Mouse (Mus musculus) liver, adult 2 months (tissue): ENCODE results near the gene Ppbp. TPM values are rescaled to one million over a fixed set of nuclear protein-coding genes. Genes with fewer than 3 reads are reported as not detected.

Source experiments
- DNase-seq: peaks from one replicate; pipeline ENCODE4 v3.0.0-alpha.2; 2011; ENCODE audit warnings: low read depth, low spot score; ENCODE audit errors: extremely low read depth
- H3K27ac ChIP-seq: fragments of 200-500 bp; replicated peaks from 2 replicates; pipeline ENCODE4 v1.5.1; 2012; ENCODE audit warnings: low read depth, mild to moderate bottlenecking, control low read depth, inconsistent platforms, low read length; ENCODE audit not compliant: insufficient read depth
- H3K27me3 ChIP-seq: fragments of 200-500 bp; 2 replicates; pipeline ENCODE4 v1.6.1; 2012; ENCODE audit warnings: mild to moderate bottlenecking, moderate library complexity, low read length, inconsistent platforms; ENCODE audit not compliant: control insufficient read depth, insufficient read depth
- H3K36me3 ChIP-seq: fragments of 200-500 bp; 2 replicates; pipeline ENCODE4 v1.6.1; 2012; ENCODE audit warnings: low read length, inconsistent platforms; ENCODE audit not compliant: control insufficient read depth, insufficient read depth
- H3K4me1 ChIP-seq: fragments of 200-500 bp; 2 replicates; pipeline ENCODE4 v1.6.1; 2011; ENCODE audit warnings: low read length; ENCODE audit not compliant: control insufficient read depth, insufficient read depth
- H3K4me3 ChIP-seq: fragments of 200-500 bp; 2 replicates; pipeline ENCODE4 v1.5.1; 2011; ENCODE audit warnings: low read depth, mild to moderate bottlenecking, control low read depth, low read length, moderate library complexity; ENCODE audit not compliant: insufficient read depth
- H3K79me2 ChIP-seq: fragments of 200-500 bp; 2 replicates; pipeline ENCODE4 v1.6.1; 2012; ENCODE audit warnings: inconsistent platforms, mild to moderate bottlenecking, low read length, moderate library complexity; ENCODE audit not compliant: control insufficient read depth, insufficient read depth
- H3K9ac ChIP-seq: fragments of 200-500 bp; 2 replicates; pipeline ENCODE4 v1.6.1; 2012; ENCODE audit warnings: low read depth, mild to moderate bottlenecking, control low read depth, inconsistent platforms, low read length
- CTCF ChIP-seq: fragments of 200-500 bp; IDR thresholded peaks from 2 replicates; pipeline ENCODE4 v1.5.1; 2011; ENCODE audit warnings: low read depth, low read length, control low read depth
- POLR2A ChIP-seq: fragments of 200-500 bp; IDR thresholded peaks from 2 replicates; pipeline ENCODE4 v1.6.1; 2011; ENCODE audit warnings: low read length, control low read depth; ENCODE audit not compliant: insufficient read depth; ENCODE audit errors: extremely low read depth
- WGBS: fragments of 180-500 bp; shearing (Covaris S2); methylation state at CpG from one replicate; pipeline ENCODE4 v1.1.7; 2018; 5-methylcytosine and 5-hydroxymethylcytosine counted together
- polyA plus RNA-seq: library from polyadenylated mRNA; depleted of rRNA; stranded (reverse); fragments of >200 nt; gene quantifications from 2 replicates; pipeline ENCODE4 v1.2.3, GENCODE M21; 2012; rRNA removed
- total RNA-seq: library from RNA; depleted of rRNA; stranded (reverse); fragments of >200 nt; gene quantifications from 2 replicates; pipeline ENCODE4 v1.2.3, GENCODE M21; 2014; rRNA removed

Ppbp gene
- total and polyA plus RNA-seq, 2 experiments = 0.65 to 1.5 TPM

DNA sequence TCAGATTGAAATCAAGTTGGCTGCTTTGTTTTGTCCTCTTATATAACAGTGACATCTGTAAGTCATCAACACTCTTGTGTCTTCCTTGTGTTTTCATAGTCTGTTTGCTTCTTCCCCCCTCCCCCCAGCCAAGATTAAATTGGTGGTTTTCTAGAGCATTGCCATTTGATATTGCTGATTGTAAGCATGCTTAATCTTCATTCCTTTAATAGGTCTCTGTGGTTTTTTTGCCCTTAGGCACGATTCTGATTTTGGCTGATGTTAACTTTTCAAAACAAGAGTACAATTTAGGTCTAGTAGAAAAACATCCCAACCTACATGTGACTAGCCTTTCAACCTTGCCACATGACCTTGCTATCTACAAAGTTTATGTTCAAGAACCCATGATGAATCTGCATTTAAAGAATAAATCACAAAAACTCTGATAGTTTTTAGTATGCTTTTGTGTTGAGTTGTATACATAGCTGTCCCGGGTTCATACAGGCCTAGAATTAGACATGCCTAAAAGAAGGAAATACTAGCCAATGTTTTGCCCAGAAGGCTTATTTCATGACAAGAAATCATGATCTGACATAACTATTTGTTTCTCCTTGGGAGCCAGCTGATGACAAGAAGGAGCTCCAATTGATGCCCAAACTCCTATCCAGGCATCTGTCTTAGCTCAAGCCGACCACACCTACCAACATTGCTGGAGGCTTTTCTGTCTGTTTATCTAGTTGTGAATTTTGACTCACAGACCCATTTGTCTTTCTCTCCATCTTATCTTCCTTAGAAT lies 39.0 kb downstream of the Ppbp start:
- 89% methylated on average over 3 of the region's 3 CpGs for WGBS
- DNase-seq = no peak
- no peak overlapping the region for H3K4me3 ChIP-seq
- no peaks in the 10 kb centered on the region for H3K79me2 ChIP-seq
- H3K9ac ChIP-seq = no peak overlapping the region
- no peaks in the 10 kb centered on the region for H3K36me3 ChIP-seq
- no peaks in the 10 kb centered on the region for H3K4me1 ChIP-seq
- TF ChIP-seq POLR2A (no peak), CTCF (no peak)
- H3K27me3 ChIP-seq = no peaks in the 10 kb centered on the region
- H3K27ac ChIP-seq = no peak overlapping the region

Other genes starting within 250 kb of the Ppbp start
- gene Afm, start 249.6 kb upstream of the Ppbp start, total RNA-seq = 233 and 234 TPM in 2 replicates
- gene Afm, start 249.6 kb upstream of the Ppbp start, polyA plus RNA-seq = 108 and 116 TPM in 2 replicates
- gene 5830473C10Rik, start 207.4 kb upstream of the Ppbp start, total RNA-seq = 22.2 and 39.4 TPM in 2 replicates
- 20.6 and 36.0 TPM in 2 replicates for gene 5830473C10Rik, start 207.4 kb upstream of the Ppbp start, polyA plus RNA-seq
- 24.6 and 30.1 TPM in 2 replicates for gene Rassf6, start 127.9 kb upstream of the Ppbp start, total RNA-seq
- gene Rassf6, start 127.9 kb upstream of the Ppbp start, polyA plus RNA-seq = 3.2 and 3.9 TPM in 2 replicates
- 0.09 TPM in 1 of 2 replicates, not detected in the other for gene Cxcl5, start 9.2 kb upstream of the Ppbp start, total RNA-seq
- 0.05 and 0.06 TPM in 2 replicates for gene Cxcl5, start 9.2 kb upstream of the Ppbp start, polyA plus RNA-seq
- gene Pf4, start 3.9 kb downstream of the Ppbp start, total RNA-seq = 1.4 and 2.2 TPM in 2 replicates
- 1.1 and 3.0 TPM in 2 replicates for gene Pf4, start 3.9 kb downstream of the Ppbp start, polyA plus RNA-seq
- gene Cxcl3, start 17.6 kb downstream of the Ppbp start, total RNA-seq = not detected in 2 replicates
- not detected in 2 replicates for gene Cxcl3, start 17.6 kb downstream of the Ppbp start, polyA plus RNA-seq
- not detected in 2 replicates for gene Cxcl15, start 26.0 kb downstream of the Ppbp start, total RNA-seq
- not detected in 2 replicates for gene Cxcl15, start 26.0 kb downstream of the Ppbp start, polyA plus RNA-seq
- 8.2 and 9.3 TPM in 2 replicates for gene Cxcl1, start 122.7 kb downstream of the Ppbp start, total RNA-seq
- gene Cxcl1, start 122.7 kb downstream of the Ppbp start, polyA plus RNA-seq = 2.0 and 4.2 TPM in 2 replicates
- gene Cxcl2, start 135.4 kb downstream of the Ppbp start, total RNA-seq = 0.07 and 0.28 TPM in 2 replicates
- 0.17 and 0.31 TPM in 2 replicates for gene Cxcl2, start 135.4 kb downstream of the Ppbp start, polyA plus RNA-seq
- gene Mthfd2l, start 162.6 kb downstream of the Ppbp start, total RNA-seq = 7.8 and 9.9 TPM in 2 replicates
- 6.3 and 6.4 TPM in 2 replicates for gene Mthfd2l, start 162.6 kb downstream of the Ppbp start, polyA plus RNA-seq